Mouse (Mus musculus) liver, embryonic 13.5 days (tissue): ENCODE measurements around the gene Lrr1. TPM values are rescaled to one million over a fixed set of nuclear protein-coding genes. Genes with fewer than 3 reads are reported as not detected.

ENCODE experiments used
- ATAC-seq: fragments of 200-750 bp; cut with Nextera tagmentation; 2 replicates; pipeline ENCODE4 v1.8.0; 2017; ENCODE audit warnings: low read depth, mild to moderate bottlenecking, moderate number of reproducible peaks, moderate library complexity
- DNase-seq: peaks from one replicate; pipeline ENCODE4 v3.0.0; 2022
- H3K27ac ChIP-seq: fragments of 300-500 bp; sonication (generic); 2 replicates; pipeline ENCODE4 v1.5.1; 2015; ENCODE audit warnings: moderate library complexity, mild to moderate bottlenecking, inconsistent platforms
- H3K27me3 ChIP-seq: fragments of 300-500 bp; sonication (generic); 2 replicates; pipeline ENCODE4 v1.6.1; 2015; ENCODE audit warnings: mild to moderate bottlenecking, inconsistent platforms
- H3K36me3 ChIP-seq: fragments of 300-500 bp; sonication (generic); 2 replicates; pipeline ENCODE4 v1.6.1; 2015; ENCODE audit warnings: mild to moderate bottlenecking, inconsistent platforms
- H3K4me1 ChIP-seq: fragments of 300-500 bp; sonication (generic); replicated peaks from 2 replicates; pipeline ENCODE4 v1.6.1; 2015; ENCODE audit warnings: inconsistent platforms
- H3K4me2 ChIP-seq: fragments of 300-500 bp; sonication (generic); 2 replicates; pipeline ENCODE4 v1.6.1; 2015; ENCODE audit warnings: inconsistent platforms, mild to moderate bottlenecking, moderate library complexity
- H3K4me3 ChIP-seq: fragments of 300-500 bp; sonication (generic); replicated peaks from 2 replicates; pipeline ENCODE4 v1.5.1; 2015; ENCODE audit warnings: mild to moderate bottlenecking, inconsistent platforms
- H3K9ac ChIP-seq: fragments of 300-500 bp; sonication (generic); 2 replicates; pipeline ENCODE4 v1.6.1; 2015; ENCODE audit warnings: mild to moderate bottlenecking, inconsistent platforms
- H3K9me3 ChIP-seq: fragments of 300-500 bp; sonication (generic); replicated peaks from 2 replicates; pipeline ENCODE4 v1.6.1; 2016; ENCODE audit warnings: inconsistent platforms
- WGBS: fragments of 180-500 bp; shearing (Covaris S2); methylation state at CpG from one replicate; pipeline ENCODE4 v1.1.7; 2015; ENCODE audit not compliant: insufficient replicate concordance; 5-methylcytosine and 5-hydroxymethylcytosine counted together
- microRNA-seq: library from miRNA; unstranded; fragments of <30 nt; microRNA quantifications from one replicate; pipeline ENCODE4, GENCODE M21; 2016
- polyA plus RNA-seq: library from polyadenylated mRNA; unstranded; fragments of >200 nt; fragmentation: Nextera tagmentation; extraction: Ambion mirVana; gene quantifications from 2 replicates; pipeline ENCODE4 v1.2.1, GENCODE M21; 2015

Gene Lrr1
- polyA plus RNA-seq, 1 experiment from 2014 or later, result 24.6 TPM

DNA sequence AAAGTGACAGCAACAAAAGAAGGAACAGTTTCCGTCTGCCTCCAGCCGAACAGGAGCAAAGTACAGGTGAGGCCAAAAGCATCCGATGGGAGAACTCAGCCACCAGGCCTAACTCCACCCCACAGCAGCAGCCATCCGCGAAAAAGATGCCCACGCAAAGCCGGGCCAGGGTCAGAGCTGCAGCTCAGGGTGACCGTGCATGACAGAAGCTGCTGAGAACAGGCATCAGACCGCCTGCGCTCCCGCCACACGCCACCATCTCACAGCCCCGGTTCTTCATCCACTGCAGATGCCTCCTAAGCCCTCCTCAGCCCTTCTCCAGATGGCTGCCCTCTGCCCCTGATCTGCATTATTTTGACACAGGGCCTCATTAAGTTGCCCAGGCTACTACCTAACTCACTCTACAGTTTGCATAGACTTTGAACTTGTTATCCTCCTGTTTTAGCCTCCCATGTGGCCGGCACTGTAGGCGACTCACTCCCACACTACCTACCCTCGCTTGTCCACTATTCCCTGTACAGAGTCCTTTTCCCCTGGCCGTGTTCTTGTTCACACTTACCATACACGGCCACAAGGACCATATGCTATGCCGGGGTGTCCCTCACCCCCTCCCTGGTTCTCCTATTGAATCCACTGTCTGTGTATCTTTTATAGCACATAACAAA, 52.1 kb downstream of the Lrr1 start:
- DNase-seq, result no peak
- 82% methylated on average over 19 of the region's 19 CpGs for WGBS
- H3K4me1 ChIP-seq, result peaks cover 12% of the 10 kb centered on the region
- H3K4me3 ChIP-seq, result no peak overlapping the region
- no peaks in the 10 kb centered on the region for H3K27me3 ChIP-seq
- peaks cover 87% of the 10 kb centered on the region for H3K36me3 ChIP-seq
- no peaks in the 10 kb centered on the region for H3K9me3 ChIP-seq
- no peak overlapping the region for H3K4me2 ChIP-seq
- no peak overlapping the region for H3K9ac ChIP-seq
- peak; percentile 54; the same call in 1 of the 2 replicates for ATAC-seq
- H3K27ac ChIP-seq, result 0 out of 2 replicates have a peak overlapping the region, but pooled peaks have one; percentile 0

GRCm38 (mm10) chr12:69227776-69228466, 59.3 kb downstream of the Lrr1 start, which contains the start of gene Pole2:
TSS of gene Pole2 (minus strand) at chr12:69228195.
- H3K4me1 ChIP-seq, result peaks cover 30% of the 10 kb centered on the region
- ATAC-seq (peak; percentile 97), DNase-seq (peak; percentile 82)
- peaks cover 29% of the 10 kb centered on the region for H3K36me3 ChIP-seq
- no peaks in the 10 kb centered on the region for H3K9me3 ChIP-seq
- WGBS, result under 1% methylated on average over 37 of the region's 37 CpGs
- H3K4me3 ChIP-seq, result peak within 1 kb of the TSS; percentile 63
- no peaks in the 10 kb centered on the region for H3K27me3 ChIP-seq
- peak within 1 kb of the TSS; percentile 50 for H3K27ac ChIP-seq
- peak within 1 kb of the TSS; percentile 75 for H3K4me2 ChIP-seq
- peak within 1 kb of the TSS; percentile 69 for H3K9ac ChIP-seq

Small RNA genes lying within 50 kb of the gene (microRNA-seq; reads per million reads assigned to microRNA genes)
- gene Gm47287, result not detected
- gene Gm47295, result not detected

Other genes with a start within 250 kb of the Lrr1 start
- 1,343 and 1,574 TPM in 2 replicates for gene Rps29, start 9.6 kb upstream of the Lrr1 start, polyA plus RNA-seq
- gene Rpl36al, start 15.3 kb downstream of the Lrr1 start, polyA plus RNA-seq, result 736 and 806 TPM in 2 replicates
- 27.9 and 32.2 TPM in 2 replicates for gene Mgat2, start 15.3 kb downstream of the Lrr1 start, polyA plus RNA-seq
- gene Gm49383, start 28.3 kb downstream of the Lrr1 start, polyA plus RNA-seq, result 28.8 and 32.0 TPM in 2 replicates
- 7.1 and 8.8 TPM in 2 replicates for gene Dnaaf2, start 29.6 kb downstream of the Lrr1 start, polyA plus RNA-seq
- gene Gm49384, start 35.5 kb downstream of the Lrr1 start, polyA plus RNA-seq, result 27.7 and 29.9 TPM in 2 replicates
- 29.0 and 32.5 TPM in 2 replicates for gene Pole2, start 59.4 kb downstream of the Lrr1 start, polyA plus RNA-seq
- gene Klhdc1, start 72.4 kb downstream of the Lrr1 start, polyA plus RNA-seq, result 3.7 and 3.9 TPM in 2 replicates
- gene Klhdc2, start 127.9 kb downstream of the Lrr1 start, polyA plus RNA-seq, result 102 and 104 TPM in 2 replicates
- 47.5 and 56.5 TPM in 2 replicates for gene Nemf, start 188.4 kb downstream of the Lrr1 start, polyA plus RNA-seq
- gene Arf6, start 203.3 kb downstream of the Lrr1 start, polyA plus RNA-seq, result 38.2 and 41.6 TPM in 2 replicates
- gene Gm9887, start 203.6 kb downstream of the Lrr1 start, polyA plus RNA-seq, result 0.71 and 0.93 TPM in 2 replicates